Mouse (Mus musculus): ENCODE measurements around the gene Dcdc2a. TPM values are rescaled to one million over a fixed set of nuclear protein-coding genes. Genes with fewer than 3 reads are reported as not detected.

The Dcdc2a gene
- total RNA-seq (2017) = not detected in 2 replicates

GRCm38 (mm10) chr13:25055873-25056667 lies at the start of gene Dcdc2a:
TSS of gene Dcdc2a (plus strand) at chr13:25056004.
- ATAC-seq (replicated peaks in 1 of 2; ENCODE audit: insufficient read depth in 1 of 2, low FRiP score in 2 of 2, low TSS enrichment in 1 of 2, low read depth in 1 of 2, poor library complexity in 2 of 2, severe bottlenecking in 2 of 2) = peak; percentile 18 to 55; a peak in 2 of 4 replicates

DNA sequence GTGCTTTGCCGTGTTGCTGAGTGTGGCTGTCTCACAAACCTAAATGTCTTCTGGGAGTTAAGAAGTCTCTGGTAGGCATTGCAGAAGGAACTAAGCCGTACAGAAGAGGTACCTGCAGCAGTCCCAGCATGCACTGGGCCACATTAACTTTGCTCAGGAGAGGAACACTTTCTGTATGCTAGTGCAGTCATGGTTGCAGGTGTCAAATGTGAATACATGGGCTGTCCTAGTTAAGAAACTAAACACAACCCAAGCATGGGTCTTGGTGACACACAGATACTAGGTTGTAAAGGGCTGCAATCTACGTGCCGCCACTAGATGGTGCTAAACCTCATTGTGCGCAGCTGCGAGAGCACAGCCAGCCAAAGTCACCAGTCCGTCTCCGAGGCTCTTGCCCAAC lies 48.7 kb upstream of the Dcdc2a start:
- 0 out of 4 replicates have a peak, but pooled peaks of 1 of the 2 experiments have one; percentile 39 for ATAC-seq (replicated peaks in 1 of 2; ENCODE audit: insufficient read depth in 1 of 2, low FRiP score in 2 of 2, low TSS enrichment in 1 of 2, low read depth in 1 of 2, poor library complexity in 2 of 2, severe bottlenecking in 2 of 2)

DNA sequence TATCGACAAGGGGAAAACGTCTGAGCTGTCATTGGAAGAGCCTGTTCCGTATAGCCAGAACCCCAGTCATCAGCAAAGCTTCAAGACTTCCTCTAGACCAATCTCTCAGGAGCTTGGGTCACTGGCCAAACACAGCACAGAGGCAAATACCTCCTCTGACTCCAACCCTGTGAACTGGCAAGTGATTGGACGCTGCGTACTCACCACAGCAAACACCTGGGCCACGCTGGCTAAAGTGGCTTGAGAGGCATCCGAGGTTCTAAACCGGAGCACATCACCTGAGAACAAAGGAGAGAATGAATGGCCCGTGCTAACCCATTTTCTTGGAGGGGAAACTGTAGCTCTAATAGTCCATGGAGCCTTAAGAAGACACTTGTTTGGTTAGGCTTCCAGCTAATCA lies 37.5 kb upstream of the Dcdc2a start:
- no peak for ATAC-seq (replicated peaks in 1 of 2; ENCODE audit: insufficient read depth in 1 of 2, low FRiP score in 2 of 2, low TSS enrichment in 1 of 2, low read depth in 1 of 2, poor library complexity in 2 of 2, severe bottlenecking in 2 of 2)

- ATAC-seq (replicated peaks in 1 of 2; ENCODE audit: insufficient read depth in 1 of 2, low FRiP score in 2 of 2, low TSS enrichment in 1 of 2, low read depth in 1 of 2, poor library complexity in 2 of 2, severe bottlenecking in 2 of 2) = peak; percentile 67 to 79
Measured at GRCm38 (mm10) chr13:25019793-25020539, 35.8 kb upstream of the Dcdc2a start, which contains the start of gene Mrs2. TSS of gene Mrs2 (minus strand) at chr13:25020379.

GRCm38 (mm10) chr13:25020540-25020892 lies 35.3 kb upstream of the Dcdc2a start:
- 0 out of 4 replicates have a peak, but pooled peaks have one; percentile 6 to 23 for ATAC-seq (replicated peaks in 1 of 2; ENCODE audit: insufficient read depth in 1 of 2, low FRiP score in 2 of 2, low TSS enrichment in 1 of 2, low read depth in 1 of 2, poor library complexity in 2 of 2, severe bottlenecking in 2 of 2)

DNA sequence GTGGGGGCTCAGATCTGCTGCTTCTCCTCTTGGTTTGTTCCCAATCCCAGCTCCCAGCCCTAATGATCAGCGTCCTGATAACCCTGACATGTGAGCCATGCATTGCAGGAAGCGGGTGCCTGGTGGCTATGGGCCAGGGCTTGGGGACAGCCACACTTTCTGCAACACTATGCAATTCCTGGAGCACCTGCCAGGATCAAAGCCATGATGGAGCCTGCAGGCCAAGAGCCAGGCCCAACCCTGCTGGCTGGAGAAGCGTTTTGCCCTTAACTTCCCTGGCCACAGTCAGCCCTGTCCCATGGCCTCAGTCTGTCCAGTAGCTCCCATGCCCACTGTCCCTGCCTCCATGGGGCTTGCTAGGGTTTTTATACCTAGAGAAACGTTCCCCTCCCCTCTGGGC lies 33.4 kb upstream of the Dcdc2a start:
- ATAC-seq (replicated peaks in 1 of 2; ENCODE audit: insufficient read depth in 1 of 2, low FRiP score in 2 of 2, low TSS enrichment in 1 of 2, low read depth in 1 of 2, poor library complexity in 2 of 2, severe bottlenecking in 2 of 2) = no peak

GRCm38 (mm10) chr13:25023129-25023528 lies 32.7 kb upstream of the Dcdc2a start:
- ATAC-seq (replicated peaks in 1 of 2; ENCODE audit: insufficient read depth in 1 of 2, low FRiP score in 2 of 2, low TSS enrichment in 1 of 2, low read depth in 1 of 2, poor library complexity in 2 of 2, severe bottlenecking in 2 of 2) = no peak

GRCm38 (mm10) chr13:25024655-25025054 lies 31.1 kb upstream of the Dcdc2a start:
- no peak for ATAC-seq (replicated peaks in 1 of 2; ENCODE audit: insufficient read depth in 1 of 2, low FRiP score in 2 of 2, low TSS enrichment in 1 of 2, low read depth in 1 of 2, poor library complexity in 2 of 2, severe bottlenecking in 2 of 2)

GRCm38 (mm10) chr13:25026409-25027113 lies 29.2 kb upstream of the Dcdc2a start:
- no peak for ATAC-seq (replicated peaks in 1 of 2; ENCODE audit: insufficient read depth in 1 of 2, low FRiP score in 2 of 2, low TSS enrichment in 1 of 2, low read depth in 1 of 2, poor library complexity in 2 of 2, severe bottlenecking in 2 of 2)

DNA sequence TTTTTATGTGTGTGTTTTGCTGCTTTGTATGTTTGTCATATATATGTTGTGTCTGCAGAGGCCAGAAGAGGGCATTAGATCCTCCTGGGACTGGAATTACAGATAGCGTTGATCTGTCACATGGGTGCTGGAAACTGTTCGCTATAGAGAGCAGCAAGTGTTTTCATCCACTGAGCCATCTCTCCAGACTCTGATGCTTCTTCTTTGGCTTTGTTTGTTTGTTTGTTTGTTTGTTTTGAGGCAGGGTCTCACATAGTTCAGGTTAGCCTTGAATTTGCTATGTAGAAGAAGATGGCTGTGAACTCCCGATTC lies 28.7 kb upstream of the Dcdc2a start:
- ATAC-seq (replicated peaks in 1 of 2; ENCODE audit: insufficient read depth in 1 of 2, low FRiP score in 2 of 2, low TSS enrichment in 1 of 2, low read depth in 1 of 2, poor library complexity in 2 of 2, severe bottlenecking in 2 of 2) = no peak

DNA sequence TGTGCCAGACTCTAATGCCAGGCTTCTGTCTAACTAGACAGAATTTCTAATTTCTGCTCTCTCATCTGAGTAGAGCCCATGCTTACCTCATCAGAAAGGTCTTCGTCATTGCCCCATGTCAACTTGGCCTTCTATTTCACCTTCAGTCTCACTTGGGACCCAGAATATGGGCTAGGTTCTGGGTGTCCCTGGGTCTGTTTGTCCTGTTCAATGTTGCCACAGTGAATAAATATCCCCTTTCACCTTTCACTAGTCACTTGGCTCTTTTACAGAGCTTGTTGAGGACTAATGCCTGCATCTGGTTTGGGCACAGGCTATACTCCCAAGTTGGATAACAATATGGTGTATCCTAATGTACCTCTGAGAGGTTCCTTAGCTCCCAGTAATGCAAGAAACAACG lies 16.3 kb upstream of the Dcdc2a start:
- ATAC-seq (replicated peaks in 1 of 2; ENCODE audit: insufficient read depth in 1 of 2, low FRiP score in 2 of 2, low TSS enrichment in 1 of 2, low read depth in 1 of 2, poor library complexity in 2 of 2, severe bottlenecking in 2 of 2) = no peak

DNA sequence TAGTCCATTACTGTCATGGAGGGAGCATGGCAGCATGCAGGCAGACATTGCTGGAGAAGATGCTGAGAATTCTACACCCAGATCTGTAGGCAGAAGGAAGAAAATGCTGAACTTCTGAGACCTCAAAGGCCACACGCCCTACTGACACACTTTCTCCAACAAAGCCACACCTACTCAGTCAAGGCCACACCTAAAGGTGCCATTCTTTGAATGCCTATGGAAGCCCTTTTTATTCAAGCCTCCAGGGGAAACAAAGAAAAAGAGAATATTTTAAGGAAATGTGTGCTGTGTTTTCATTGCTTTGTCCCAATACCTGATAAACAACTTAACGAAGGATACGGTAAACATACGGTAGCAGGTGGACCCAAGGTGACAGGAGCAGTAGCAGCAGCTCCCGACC lies 3.1 kb upstream of the Dcdc2a start:
- ATAC-seq (replicated peaks in 1 of 2; ENCODE audit: insufficient read depth in 1 of 2, low FRiP score in 2 of 2, low TSS enrichment in 1 of 2, low read depth in 1 of 2, poor library complexity in 2 of 2, severe bottlenecking in 2 of 2) = no peak

DNA sequence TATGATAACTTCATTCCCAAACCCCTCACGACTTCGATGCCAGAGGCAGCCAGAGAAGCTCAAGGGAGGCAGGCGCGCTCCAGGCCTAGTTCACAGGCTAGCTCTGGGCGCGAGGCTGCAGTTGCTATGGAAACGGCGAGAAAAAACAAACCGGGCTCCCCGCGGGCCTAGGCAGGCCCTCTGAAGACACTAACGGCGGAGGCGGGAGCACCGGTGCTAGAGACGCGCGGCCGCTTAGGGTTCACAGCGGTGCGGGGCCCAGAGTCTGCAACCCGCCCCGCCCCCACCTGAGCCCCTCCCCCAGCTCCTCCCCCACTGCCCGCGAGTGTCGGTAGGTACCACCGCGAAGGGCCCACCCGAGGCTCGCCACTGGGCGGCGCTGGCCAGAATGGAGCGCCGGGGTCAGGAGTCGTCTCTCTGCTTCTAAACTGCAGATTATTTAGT lies 671 bp upstream of the Dcdc2a start:
- ATAC-seq (replicated peaks in 1 of 2; ENCODE audit: insufficient read depth in 1 of 2, low FRiP score in 2 of 2, low TSS enrichment in 1 of 2, low read depth in 1 of 2, poor library complexity in 2 of 2, severe bottlenecking in 2 of 2) = peak; percentile 59 to 66

- no peak for ATAC-seq (replicated peaks in 1 of 2; ENCODE audit: insufficient read depth in 1 of 2, low FRiP score in 2 of 2, low TSS enrichment in 1 of 2, low read depth in 1 of 2, poor library complexity in 2 of 2, severe bottlenecking in 2 of 2)
Measured at GRCm38 (mm10) chr13:25066659-25067058, 10.9 kb downstream of the Dcdc2a start.

GRCm38 (mm10) chr13:25067183-25067582 lies 11.4 kb downstream of the Dcdc2a start:
- ATAC-seq (replicated peaks in 1 of 2; ENCODE audit: insufficient read depth in 1 of 2, low FRiP score in 2 of 2, low TSS enrichment in 1 of 2, low read depth in 1 of 2, poor library complexity in 2 of 2, severe bottlenecking in 2 of 2) = no peak

- ATAC-seq (replicated peaks in 1 of 2; ENCODE audit: insufficient read depth in 1 of 2, low FRiP score in 2 of 2, low TSS enrichment in 1 of 2, low read depth in 1 of 2, poor library complexity in 2 of 2, severe bottlenecking in 2 of 2) = no peak
Measured at GRCm38 (mm10) chr13:25069765-25070164, 14.0 kb downstream of the Dcdc2a start.

- ATAC-seq (replicated peaks in 1 of 2; ENCODE audit: insufficient read depth in 1 of 2, low FRiP score in 2 of 2, low TSS enrichment in 1 of 2, low read depth in 1 of 2, poor library complexity in 2 of 2, severe bottlenecking in 2 of 2) = no peak
Measured at GRCm38 (mm10) chr13:25070791-25071190, 15.0 kb downstream of the Dcdc2a start.

- ATAC-seq (replicated peaks in 1 of 2; ENCODE audit: insufficient read depth in 1 of 2, low FRiP score in 2 of 2, low TSS enrichment in 1 of 2, low read depth in 1 of 2, poor library complexity in 2 of 2, severe bottlenecking in 2 of 2) = no peak
Measured at GRCm38 (mm10) chr13:25077262-25077661, 21.5 kb downstream of the Dcdc2a start.
